Mouse (Mus musculus): ENCODE data around the gene Phldb2.

DNA sequence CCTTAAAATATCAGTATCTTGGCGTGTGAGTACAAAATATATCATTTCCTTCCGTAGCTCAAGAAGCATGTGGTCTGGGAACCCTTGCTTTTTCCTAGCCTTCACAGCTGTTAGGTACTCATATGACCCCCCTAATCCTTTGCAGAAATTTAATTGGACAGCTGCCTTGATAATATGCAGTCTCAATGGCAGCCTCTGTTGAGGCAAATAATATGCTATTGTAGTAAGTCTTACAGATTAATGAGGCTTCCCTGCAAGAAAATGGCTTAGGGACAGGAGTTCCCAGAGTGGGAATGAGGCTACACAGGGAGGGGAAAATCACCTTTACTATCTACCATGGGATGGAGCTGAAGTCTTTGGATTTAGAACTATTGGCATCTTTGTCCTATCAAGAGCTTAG is 16.9 kb downstream of the Phldb2 start:
- TF ChIP-seq TAL1 (conservative IDR thresholded peaks at IDR 0.05; ENCODE audit: low read depth, low read length) (no peak), CTCF (IDR thresholded peaks at IDR 0.05; ENCODE audit: low read depth, low read length) (no peak), POLR2AphosphoS5 (IDR thresholded peaks at IDR 0.05; ENCODE audit: insufficient replicate concordance, low read depth, low read length) (no peak), GATA2 (IDR thresholded peaks at IDR 0.05; ENCODE audit: borderline replicate concordance, low read depth, low read length) (no peak), GATA1 (IDR thresholded peaks at IDR 0.05; ENCODE audit: borderline replicate concordance, low read length) (no peak)
